Mouse (Mus musculus): ENCODE measurements at regions not wholly inside any gene's neighbourhood (a gene's known extent, or its start where the extent isn't known, plus 50 kb on each side); places are given as distances from the start of the nearest gene placed in this dataset.

DNA sequence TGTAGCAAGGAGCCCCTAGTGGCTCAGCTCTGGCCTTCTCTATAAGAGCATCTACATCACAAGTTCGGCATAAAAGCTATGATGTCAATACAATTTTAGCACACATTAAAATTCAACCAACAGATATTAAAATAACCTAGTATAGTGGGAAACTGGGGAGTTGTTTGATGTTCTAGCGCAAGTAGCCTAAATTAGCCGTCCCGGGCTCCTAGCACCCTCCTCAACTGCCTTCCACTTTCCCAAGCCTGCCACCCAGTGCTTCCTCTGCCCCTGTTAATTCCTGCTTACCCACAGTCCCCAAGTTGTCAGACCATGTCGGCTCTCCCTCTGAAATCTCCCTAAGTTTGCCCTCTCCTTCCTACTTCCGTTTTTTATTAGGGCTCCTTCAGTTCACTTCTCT lies 154.2 kb upstream of the Trhde start:
- H3K27ac ChIP-seq: no peak overlapping the region
- H3K36me3 ChIP-seq: no peaks in the 10 kb centered on the region
- H3K4me1 ChIP-seq: peaks cover 3% of the 10 kb centered on the region; the same call in 1 of the 2 replicates
- H3K4me3 ChIP-seq: no peak overlapping the region
- H3K9me3 ChIP-seq: no peaks in the 10 kb centered on the region
- H3K9ac ChIP-seq: no peak overlapping the region
- no peak overlapping the region for H3K4me2 ChIP-seq
- no peak for ATAC-seq (ENCODE audit: insufficient number of reproducible peaks, insufficient read depth, low FRiP score, low TSS enrichment, low read depth)
- WGBS: 82% methylated on average over 6 of the region's 6 CpGs
- H3K27me3 ChIP-seq: no peaks in the 10 kb centered on the region

DNA sequence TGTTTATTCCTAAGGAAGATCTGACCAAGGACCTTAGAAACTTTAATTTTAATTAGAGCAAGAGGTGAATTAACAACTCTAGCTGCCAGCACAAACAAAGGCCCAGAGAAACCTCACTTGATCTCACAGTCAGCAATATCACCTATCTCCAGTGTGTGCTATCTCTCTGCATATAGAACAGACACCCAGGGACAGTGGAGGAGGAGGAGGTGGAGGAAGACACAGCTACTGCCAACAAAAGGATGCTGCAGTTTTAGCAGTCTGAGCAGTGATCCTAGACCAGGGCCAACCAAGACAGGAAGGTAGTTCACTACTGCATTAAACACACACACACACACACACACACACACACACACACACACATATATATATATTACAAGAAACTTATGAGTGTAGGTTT lies 153.5 kb upstream of the Trhde start:
- H3K9me3 ChIP-seq: no peaks in the 10 kb centered on the region
- H3K9ac ChIP-seq: no peak overlapping the region
- no peaks in the 10 kb centered on the region for H3K36me3 ChIP-seq
- H3K27me3 ChIP-seq: no peaks in the 10 kb centered on the region
- peaks cover 3% of the 10 kb centered on the region; the same call in 1 of the 2 replicates for H3K4me1 ChIP-seq
- no peak overlapping the region for H3K4me2 ChIP-seq
- no peak for ATAC-seq (ENCODE audit: insufficient number of reproducible peaks, insufficient read depth, low FRiP score, low TSS enrichment, low read depth)
- H3K27ac ChIP-seq: no peak overlapping the region
- no peak overlapping the region for H3K4me3 ChIP-seq

DNA sequence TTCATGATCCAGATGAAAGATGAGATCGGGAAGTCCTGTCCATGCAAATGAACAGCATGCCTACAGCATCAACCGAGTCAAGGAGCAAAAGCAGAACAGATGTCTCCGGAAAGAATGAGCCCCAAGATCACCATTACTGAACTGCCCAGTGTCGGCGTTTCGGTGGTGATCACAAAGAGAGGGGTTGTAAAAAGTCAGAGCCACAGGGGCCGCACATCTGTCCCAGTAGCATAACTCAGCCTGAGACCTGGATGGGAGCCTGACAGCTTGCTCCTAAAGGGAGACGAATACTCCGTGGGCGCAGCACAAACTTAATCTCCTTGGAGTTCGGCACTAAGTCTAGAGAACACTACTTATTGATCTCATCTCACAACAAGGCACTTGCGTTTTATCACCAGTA lies 151.3 kb upstream of the Trhde start:
- no peak for ATAC-seq (ENCODE audit: insufficient number of reproducible peaks, insufficient read depth, low FRiP score, low TSS enrichment, low read depth)
- no peaks in the 10 kb centered on the region for H3K9me3 ChIP-seq
- no peak overlapping the region for H3K4me3 ChIP-seq
- no peak overlapping the region for H3K4me2 ChIP-seq
- no peak overlapping the region for H3K27ac ChIP-seq
- 64% methylated on average over 12 of the region's 12 CpGs for WGBS
- no peaks in the 10 kb centered on the region for H3K27me3 ChIP-seq
- H3K9ac ChIP-seq: no peak overlapping the region
- no peaks in the 10 kb centered on the region for H3K36me3 ChIP-seq
- peaks cover 3% of the 10 kb centered on the region; the same call in 1 of the 2 replicates for H3K4me1 ChIP-seq

DNA sequence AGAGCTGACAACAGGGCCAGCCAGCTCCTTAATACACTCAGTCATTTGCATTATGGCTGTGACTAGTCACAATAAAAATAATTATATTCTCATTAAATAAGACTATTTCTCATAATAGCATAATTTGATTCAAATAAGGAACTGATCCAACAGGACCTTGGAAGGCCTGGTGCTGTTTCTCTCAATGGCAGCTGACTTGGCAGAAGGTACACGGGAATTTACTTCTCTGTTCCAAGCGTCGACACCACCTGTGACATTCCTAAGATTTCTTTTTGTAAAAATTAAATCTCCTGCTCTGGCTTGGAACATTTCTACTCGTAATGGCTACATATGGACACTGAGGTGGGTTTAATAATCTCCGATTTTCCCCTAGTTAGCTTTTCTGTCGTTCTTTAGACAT lies 147.1 kb upstream of the Trhde start:
- Histone ChIP-seq H3K36me3 (no peaks in the 10 kb centered on the region), H3K9me3 (no peaks in the 10 kb centered on the region), H3K4me1 (no peaks in the 10 kb centered on the region), H3K9ac (no peak overlapping the region), H3K27me3 (no peaks in the 10 kb centered on the region), H3K4me3 (no peak overlapping the region), H3K4me2 (no peak overlapping the region), H3K27ac (no peak overlapping the region)
- WGBS: 81% methylated on average over 6 of the region's 6 CpGs
- ATAC-seq (ENCODE audit: insufficient number of reproducible peaks, insufficient read depth, low FRiP score, low TSS enrichment, low read depth): no peak

DNA sequence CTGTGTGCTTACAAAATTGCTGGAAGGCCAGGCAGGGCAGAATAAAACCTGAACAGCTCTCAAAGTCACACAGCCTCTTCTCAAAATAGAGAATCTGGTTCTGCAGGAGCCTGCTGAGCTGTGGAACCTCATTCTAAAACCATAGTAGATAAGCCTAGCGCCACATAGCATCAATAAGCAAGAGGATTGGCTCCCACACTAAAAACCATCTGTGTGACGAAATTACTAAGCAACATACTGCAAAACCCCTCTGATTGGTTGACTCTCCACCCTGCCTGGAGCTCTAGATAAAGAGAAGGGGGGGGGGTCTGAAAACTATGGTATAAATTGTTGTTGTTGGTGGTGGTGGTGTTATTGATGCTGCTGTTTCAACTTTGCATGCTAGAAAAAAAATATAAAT lies 122.6 kb upstream of the Trhde start:
- Histone ChIP-seq H3K27ac (no peak overlapping the region), H3K4me2 (no peak overlapping the region), H3K4me3 (no peak overlapping the region), H3K4me1 (no peaks in the 10 kb centered on the region), H3K9me3 (no peaks in the 10 kb centered on the region), H3K36me3 (no peaks in the 10 kb centered on the region), H3K27me3 (no peaks in the 10 kb centered on the region), H3K9ac (no peak overlapping the region)
- 66% methylated on average over 2 of the region's 2 CpGs for WGBS
- no peak for ATAC-seq (ENCODE audit: insufficient number of reproducible peaks, insufficient read depth, low FRiP score, low TSS enrichment, low read depth)

DNA sequence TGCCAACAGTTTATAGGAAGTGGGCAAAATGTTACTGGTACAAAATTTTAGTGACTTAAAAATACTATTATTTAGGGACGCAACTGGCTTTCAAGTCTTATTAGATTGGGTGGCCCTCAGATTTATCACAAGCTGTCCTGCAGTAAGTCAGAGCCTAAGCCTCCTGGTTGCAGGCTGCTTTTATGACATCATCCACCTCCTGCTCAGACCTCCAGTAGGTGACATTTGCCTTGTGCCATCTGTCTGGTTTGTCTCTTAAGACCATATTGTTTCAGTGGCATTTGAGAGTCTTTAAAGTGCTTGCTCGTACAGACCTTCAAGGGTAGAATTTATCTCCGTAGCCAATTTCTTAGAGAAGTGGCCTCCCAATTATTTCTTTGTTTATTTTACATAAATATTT lies 111.9 kb upstream of the Trhde start:
- no peak overlapping the region for H3K9ac ChIP-seq
- H3K9me3 ChIP-seq: no peaks in the 10 kb centered on the region
- WGBS: 79% methylated on average over 3 of the region's 3 CpGs
- H3K4me2 ChIP-seq: no peak overlapping the region
- H3K36me3 ChIP-seq: no peaks in the 10 kb centered on the region
- H3K27me3 ChIP-seq: no peaks in the 10 kb centered on the region
- no peak overlapping the region for H3K4me3 ChIP-seq
- ATAC-seq (ENCODE audit: insufficient number of reproducible peaks, insufficient read depth, low FRiP score, low TSS enrichment, low read depth): no peak
- no peak overlapping the region for H3K27ac ChIP-seq
- no peaks in the 10 kb centered on the region for H3K4me1 ChIP-seq

DNA sequence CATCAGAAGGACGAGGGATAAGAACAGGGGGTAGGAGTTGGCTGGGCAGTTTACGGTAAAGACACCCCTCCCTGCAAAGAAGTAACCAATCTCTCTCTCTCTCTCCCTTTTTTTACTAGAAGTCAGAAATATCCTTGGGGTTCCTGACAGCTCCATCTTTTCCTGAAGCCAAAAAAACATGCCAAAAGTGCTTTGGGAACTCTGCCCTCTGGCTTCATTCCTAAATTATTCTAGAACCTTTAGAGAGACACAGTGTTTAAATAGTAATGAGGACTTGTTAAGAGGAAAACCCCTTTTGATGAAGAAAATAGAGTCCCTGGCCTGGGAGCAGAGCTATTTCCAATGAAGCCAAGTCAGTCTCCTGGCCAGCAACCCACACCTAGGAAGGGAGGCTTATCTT lies 89.8 kb upstream of the Trhde start:
- Histone ChIP-seq H3K4me2 (no peak overlapping the region), H3K4me1 (no peaks in the 10 kb centered on the region), H3K9me3 (no peaks in the 10 kb centered on the region), H3K27ac (no peak overlapping the region), H3K36me3 (no peaks in the 10 kb centered on the region), H3K9ac (no peak overlapping the region), H3K4me3 (no peak overlapping the region), H3K27me3 (no peaks in the 10 kb centered on the region)
- no peak for ATAC-seq (ENCODE audit: insufficient number of reproducible peaks, insufficient read depth, low FRiP score, low TSS enrichment, low read depth)
- WGBS: 88% methylated on average over 2 of the region's 2 CpGs

DNA sequence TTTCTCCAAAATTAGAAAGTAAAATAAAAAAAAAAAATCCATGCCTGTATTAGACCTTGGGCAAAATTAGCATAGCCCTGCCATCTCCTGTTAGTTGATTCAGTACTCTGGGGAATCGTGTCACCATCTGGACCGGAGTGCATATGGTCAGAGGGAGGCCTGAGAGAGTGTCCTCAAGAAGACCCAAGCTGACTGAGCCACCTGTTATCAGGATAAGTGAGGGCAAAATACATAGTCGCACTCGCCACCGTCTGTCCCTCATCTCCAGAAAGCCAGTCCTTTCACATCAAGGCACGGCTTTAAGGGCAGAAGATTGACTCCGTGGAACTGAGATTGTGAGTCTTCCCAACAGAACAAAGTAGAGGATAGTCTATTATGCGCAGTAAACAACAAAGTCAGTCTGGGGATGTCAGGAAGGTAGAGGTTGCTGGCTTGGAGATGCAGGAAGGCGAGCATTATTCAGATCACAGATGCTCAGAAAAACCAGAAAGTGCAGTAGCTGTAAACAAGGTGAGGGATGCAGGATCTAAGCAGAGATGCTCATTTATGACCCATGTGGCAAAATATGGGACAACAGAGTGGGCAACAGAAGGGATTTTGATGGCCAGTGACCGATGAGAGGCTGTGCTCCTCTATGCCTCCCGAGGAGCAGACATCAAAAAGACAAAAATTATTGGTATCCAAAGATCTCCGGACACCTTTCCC lies 88.8 kb upstream of the Trhde start:
- ATAC-seq (ENCODE audit: insufficient number of reproducible peaks, insufficient read depth, low FRiP score, low TSS enrichment, low read depth): no peak
- WGBS: 87% methylated on average over 12 of the region's 12 CpGs
- Histone ChIP-seq H3K27me3 (no peaks in the 10 kb centered on the region), H3K9ac (no peak overlapping the region), H3K9me3 (no peaks in the 10 kb centered on the region), H3K27ac (no peak overlapping the region), H3K4me3 (no peak overlapping the region), H3K36me3 (no peaks in the 10 kb centered on the region), H3K4me2 (no peak overlapping the region), H3K4me1 (no peaks in the 10 kb centered on the region)

DNA sequence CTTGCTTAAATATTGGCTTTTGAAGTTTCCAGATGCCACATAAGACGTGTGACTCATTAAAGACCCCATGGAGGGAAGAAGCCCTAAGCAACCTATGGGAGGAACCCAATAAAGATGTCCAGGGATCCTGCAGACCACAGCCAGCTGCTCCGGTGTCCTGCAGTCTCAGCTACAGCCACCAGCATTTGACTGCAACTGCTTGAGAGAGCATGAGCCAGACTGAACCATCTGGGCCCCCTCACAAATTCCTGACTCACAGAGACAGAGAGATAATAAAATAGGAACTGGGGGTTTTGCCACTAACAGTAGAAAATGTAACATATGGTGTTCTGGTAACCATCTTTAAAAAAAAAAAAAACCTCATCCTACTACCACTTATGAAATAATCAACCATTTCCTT lies 69.1 kb upstream of the Trhde start:
- Histone ChIP-seq H3K9ac (no peak overlapping the region), H3K4me3 (no peak overlapping the region), H3K27me3 (no peaks in the 10 kb centered on the region), H3K9me3 (no peaks in the 10 kb centered on the region), H3K36me3 (no peaks in the 10 kb centered on the region), H3K4me2 (no peak overlapping the region), H3K27ac (no peak overlapping the region), H3K4me1 (no peaks in the 10 kb centered on the region)
- ATAC-seq (ENCODE audit: insufficient number of reproducible peaks, insufficient read depth, low FRiP score, low TSS enrichment, low read depth): no peak
- WGBS: 72% methylated on average over 2 of the region's 2 CpGs

DNA sequence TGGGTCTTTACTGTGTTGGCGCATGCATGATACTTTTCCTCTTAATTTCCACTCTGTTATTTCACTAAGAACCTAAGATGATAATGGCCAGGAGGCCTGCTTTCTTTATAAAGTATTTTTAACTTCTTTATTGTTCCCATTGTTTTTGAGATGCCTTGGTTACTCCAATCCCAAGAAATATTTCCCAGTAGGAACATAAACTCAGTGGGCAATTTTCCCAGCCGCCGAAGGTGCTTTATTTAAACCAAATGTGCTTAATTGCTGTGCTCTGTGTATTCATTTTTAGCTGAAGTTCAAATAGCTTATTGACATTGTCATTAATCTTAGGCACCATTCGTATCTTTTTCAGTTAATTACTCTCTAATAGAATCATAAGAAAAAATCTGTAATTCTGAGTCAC lies 55.1 kb upstream of the Trhde start:
- Histone ChIP-seq H3K4me1 (peaks cover 5% of the 10 kb centered on the region; the same call in 1 of the 2 replicates), H3K9ac (no peak overlapping the region), H3K4me3 (no peak overlapping the region), H3K27me3 (no peaks in the 10 kb centered on the region), H3K9me3 (no peaks in the 10 kb centered on the region), H3K36me3 (no peaks in the 10 kb centered on the region), H3K27ac (no peak overlapping the region), H3K4me2 (no peak overlapping the region)
- ATAC-seq (ENCODE audit: insufficient number of reproducible peaks, insufficient read depth, low FRiP score, low TSS enrichment, low read depth): no peak
- WGBS: 59% methylated on average over 4 of the region's 4 CpGs

DNA sequence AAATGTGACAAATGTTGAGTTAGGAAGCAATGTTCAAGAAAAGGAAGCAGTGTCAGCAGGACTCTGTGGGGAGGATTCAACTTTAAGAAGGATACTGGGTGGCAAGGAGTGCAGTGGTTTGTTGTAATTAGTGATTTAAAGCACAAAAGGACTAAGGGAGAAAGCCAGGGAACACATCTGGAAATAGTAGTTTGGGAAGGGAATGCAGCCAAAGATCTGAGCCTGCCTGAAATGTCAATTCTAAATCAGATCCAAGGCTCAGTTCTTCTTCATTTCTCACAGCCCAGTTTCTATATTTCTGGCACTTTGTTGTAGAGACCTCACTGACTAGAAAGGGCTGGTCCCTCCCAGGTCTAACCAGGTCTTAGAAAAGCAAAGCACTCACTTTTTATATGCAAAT lies 50.6 kb upstream of the Trhde start:
- H3K4me2 ChIP-seq: no peak overlapping the region
- H3K4me1 ChIP-seq: peaks cover 5% of the 10 kb centered on the region; the same call in 1 of the 2 replicates
- H3K9me3 ChIP-seq: 0 out of 2 replicates have a peak, but pooled peaks cover 7% of the 10 kb centered on the region
- no peak for ATAC-seq (ENCODE audit: insufficient number of reproducible peaks, insufficient read depth, low FRiP score, low TSS enrichment, low read depth)
- H3K4me3 ChIP-seq: no peak overlapping the region
- no peak overlapping the region for H3K27ac ChIP-seq
- no peaks in the 10 kb centered on the region for H3K36me3 ChIP-seq
- H3K27me3 ChIP-seq: no peaks in the 10 kb centered on the region
- H3K9ac ChIP-seq: no peak overlapping the region

All from embryonic facial prominence, embryonic 13.5 days (tissue).